Mouse (Mus musculus) retina, postnatal 7 days (tissue): ENCODE data around the gene Pbx3.

Experiments
- DNase-seq: peaks from one replicate; pipeline ENCODE4 v3.0.0-alpha.2; 2012; ENCODE audit warnings: low read depth, low spot score

The Pbx3 gene

GRCm38 (mm10) chr2:34147036-34147435 is 225.9 kb downstream of the Pbx3 start:
- no peak for DNase-seq

GRCm38 (mm10) chr2:34146431-34146830 is 226.5 kb downstream of the Pbx3 start:
- DNase-seq = no peak

- no peak for DNase-seq
These were observed 233.3 kb downstream of the Pbx3 start for GRCm38 (mm10) chr2:34139470-34140158.

GRCm38 (mm10) chr2:34135316-34135715 is 237.6 kb downstream of the Pbx3 start:
- no peak for DNase-seq

GRCm38 (mm10) chr2:34132751-34133150 is 240.2 kb downstream of the Pbx3 start:
- no peak for DNase-seq

GRCm38 (mm10) chr2:34129674-34130267 is 243.2 kb downstream of the Pbx3 start:
- no peak for DNase-seq

- DNase-seq = no peak
These were observed 245.1 kb downstream of the Pbx3 start for GRCm38 (mm10) chr2:34127871-34128270.

GRCm38 (mm10) chr2:34123896-34124295 is 249.0 kb downstream of the Pbx3 start:
- DNase-seq = no peak
